Mouse (Mus musculus) R1 (cell line): Measurements from ENCODE around the gene Vmn2r22.
A peak's percentile ranks its signal among the peaks of the same experiment; 100 is the strongest.
"Not testable (repeated sequence)": the region's sequence is repeated elsewhere in the genome, so short reads cannot be mapped to it uniquely, and the experiment has no call there.

Experiments
- DNase-seq: peaks from one replicate; pipeline ENCODE4 v3.0.0-alpha.2; 2018; ENCODE audit warnings: low read depth, low spot score

Gene Vmn2r22

GRCm38 (mm10) chr6:123650625-123651024 is at the start of gene Vmn2r22:
Gene Vmn2r22, minus strand, starts transcription at chr6:123650725.
- not testable (repeated sequence) for DNase-seq

- DNase-seq = peak; percentile 93
Measured at GRCm38 (mm10) chr6:123697213-123697612, 46.7 kb upstream of the Vmn2r22 start.

DNA sequence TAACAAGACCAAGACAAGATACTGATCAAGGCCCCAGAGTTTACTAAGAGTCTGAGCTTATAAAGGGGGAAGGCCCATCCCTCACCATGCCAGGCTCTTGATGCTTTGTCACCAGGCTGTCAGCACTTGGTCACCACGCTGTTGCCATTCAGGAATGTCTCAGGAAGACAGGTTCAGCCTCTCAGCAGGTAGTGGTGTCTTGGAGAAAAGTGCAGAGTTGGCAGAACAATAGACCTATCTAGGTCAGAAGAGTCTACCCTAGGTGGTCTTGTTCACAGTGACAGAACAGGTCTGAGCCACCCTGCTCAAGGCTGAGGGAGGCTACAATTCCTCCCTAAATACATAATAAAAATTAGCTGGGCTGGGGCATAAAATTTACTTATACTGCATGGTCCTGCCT is 46.1 kb upstream of the Vmn2r22 start:
- peak; percentile 83 for DNase-seq

GRCm38 (mm10) chr6:123657040-123657439 is 6.5 kb upstream of the Vmn2r22 start:
- peak; percentile 60 for DNase-seq

GRCm38 (mm10) chr6:123639394-123639793 is 11.1 kb downstream of the Vmn2r22 start:
- not testable (repeated sequence) for DNase-seq

DNA sequence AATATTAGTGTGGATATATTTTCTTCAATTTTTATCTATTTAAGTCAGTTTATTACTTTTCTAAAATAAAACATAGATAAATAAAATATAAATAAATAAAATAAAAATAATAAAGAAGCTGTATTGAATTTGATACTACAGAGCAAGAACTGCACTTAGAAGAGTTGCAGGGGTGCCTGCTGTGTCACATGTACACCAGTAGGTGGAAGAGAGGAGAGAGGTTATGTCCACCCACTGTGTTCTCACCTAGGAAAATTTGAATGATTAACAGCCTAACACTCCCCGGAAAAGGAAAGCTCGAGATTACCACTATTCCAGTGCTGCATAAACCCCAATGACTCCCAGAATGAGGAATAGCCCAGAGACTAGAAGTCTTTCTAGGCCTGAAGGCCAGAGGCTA is 26.7 kb downstream of the Vmn2r22 start:
- DNase-seq = not testable (repeated sequence)

DNA sequence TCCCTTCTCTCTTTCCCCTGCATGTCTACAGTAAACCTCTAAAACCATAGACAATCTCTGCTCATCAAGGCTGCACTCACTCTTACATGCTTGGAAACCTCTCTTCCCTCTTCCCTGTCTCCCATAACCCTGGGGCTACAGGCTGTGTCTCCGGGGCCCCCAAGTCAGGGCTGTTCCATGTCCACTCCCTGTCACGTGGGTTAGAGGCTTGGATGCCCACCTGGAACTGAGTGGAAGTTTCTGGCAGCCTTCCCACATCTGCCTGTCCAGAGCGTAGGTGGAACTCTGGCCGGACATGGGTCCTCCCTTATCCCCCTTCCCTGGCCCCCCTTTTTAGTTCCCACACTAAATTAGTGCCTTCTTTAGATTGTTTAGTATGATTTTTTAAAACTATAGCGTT is 62.2 kb downstream of the Vmn2r22 start:
- DNase-seq = not testable (repeated sequence)

- DNase-seq = not testable (repeated sequence)
Measured at GRCm38 (mm10) chr6:123587796-123588328, 62.7 kb downstream of the Vmn2r22 start.

DNA sequence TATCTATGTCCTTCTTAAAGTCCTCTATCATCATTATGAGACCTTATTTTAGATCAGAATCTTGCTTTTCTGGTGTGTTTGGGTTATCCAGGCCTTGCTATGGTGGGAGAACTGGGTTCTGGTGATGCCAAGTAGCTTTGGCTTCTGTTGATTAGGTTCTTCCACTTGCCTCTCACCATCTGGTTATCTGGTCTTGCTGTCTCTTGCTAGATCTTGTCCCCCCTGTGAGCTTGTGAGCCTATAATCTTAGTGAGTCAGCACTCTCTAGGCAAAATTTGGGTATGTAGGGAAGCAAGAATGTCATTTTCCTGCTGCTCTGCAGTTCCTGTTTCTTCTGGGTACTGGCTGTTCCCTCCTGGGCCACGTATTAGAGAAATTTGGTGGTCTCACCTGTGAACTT is 66.5 kb downstream of the Vmn2r22 start:
- not testable (repeated sequence) for DNase-seq

DNA sequence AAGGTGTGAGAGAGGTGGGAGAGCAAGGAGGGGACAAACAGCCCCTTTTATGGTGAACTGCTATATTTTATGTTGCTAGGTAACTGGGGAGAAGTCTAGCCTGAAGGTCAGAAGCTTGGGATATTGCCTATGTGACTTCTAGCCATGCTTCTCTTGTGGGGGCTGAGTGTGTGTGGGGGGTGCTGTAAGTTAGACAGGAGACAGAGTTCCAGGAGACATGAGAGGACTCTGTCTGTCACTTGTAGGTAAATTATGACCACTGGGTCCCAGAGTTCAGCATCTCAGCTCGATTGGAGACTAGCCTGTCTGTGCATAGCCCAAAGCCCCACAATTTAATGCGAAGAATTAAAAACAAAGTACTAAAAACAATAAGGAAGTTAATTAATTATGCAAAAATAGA is 75.8 kb downstream of the Vmn2r22 start:
- not testable (repeated sequence) for DNase-seq
